Mouse (Mus musculus): ENCODE results near the gene Kbtbd3. TPM values are rescaled to one million over a fixed set of nuclear protein-coding genes. Genes with fewer than 3 reads are reported as not detected.

Kbtbd3 gene
- total RNA-seq, 2 experiments from 2014 or later: 10.2 to 11.1 TPM

Small RNA genes within 50 kb of the gene (microRNA-seq; reads per million reads assigned to microRNA genes)
- gene Gm22195 (0 reads per million in 2 experiments), gene Gm23992 (0 reads per million in 2 experiments)

Other genes starting within 250 kb of the Kbtbd3 start
- gene Aasdhppt, start 362 bp upstream of the Kbtbd3 start, total RNA-seq (2021): 10 to 100 TPM; 23.5 to 25.7 TPM
- 10 to 100 TPM; 51.8 to 57.5 TPM for gene Msantd4, start 66.7 kb downstream of the Kbtbd3 start, total RNA-seq (2021)